Mouse (Mus musculus) testis, postnatal 14 days (tissue): ENCODE measurements at regions not wholly inside any gene's neighbourhood (a gene's known extent, or its start where the extent isn't known, plus 50 kb on each side); places are given as distances from the start of the nearest gene placed in this dataset.

Experiments used
- DNase-seq: peaks from one replicate; pipeline ENCODE4 v3.0.0; 2021; ENCODE audit warnings: low spot score

GRCm38 (mm10) chr3:52429014-52429589, 161.0 kb downstream of the Foxo1 start:
- no peak for DNase-seq

DNA sequence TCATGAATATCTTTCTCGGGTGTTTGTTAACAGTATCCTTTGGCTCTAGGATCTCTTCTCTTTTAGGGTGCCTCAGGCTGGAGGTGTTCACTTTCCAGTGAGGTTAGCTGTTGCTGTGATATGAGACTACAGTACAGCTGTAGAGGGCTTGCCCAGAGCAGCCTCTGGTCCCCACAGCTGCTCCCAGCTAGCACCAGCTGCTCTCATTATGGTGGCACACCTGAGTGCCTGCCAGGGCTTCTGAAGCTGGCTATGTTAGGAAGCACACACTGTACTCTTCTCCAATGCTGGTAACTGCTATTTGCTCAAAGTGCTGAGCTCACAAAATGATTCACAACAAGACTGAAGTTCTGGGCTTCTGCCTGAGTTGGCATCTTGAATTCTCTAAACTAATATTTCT, 154.7 kb downstream of the Foxo1 start:
- no peak for DNase-seq

GRCm38 (mm10) chr3:52416261-52416660, 148.1 kb downstream of the Foxo1 start:
- DNase-seq = no peak

DNA sequence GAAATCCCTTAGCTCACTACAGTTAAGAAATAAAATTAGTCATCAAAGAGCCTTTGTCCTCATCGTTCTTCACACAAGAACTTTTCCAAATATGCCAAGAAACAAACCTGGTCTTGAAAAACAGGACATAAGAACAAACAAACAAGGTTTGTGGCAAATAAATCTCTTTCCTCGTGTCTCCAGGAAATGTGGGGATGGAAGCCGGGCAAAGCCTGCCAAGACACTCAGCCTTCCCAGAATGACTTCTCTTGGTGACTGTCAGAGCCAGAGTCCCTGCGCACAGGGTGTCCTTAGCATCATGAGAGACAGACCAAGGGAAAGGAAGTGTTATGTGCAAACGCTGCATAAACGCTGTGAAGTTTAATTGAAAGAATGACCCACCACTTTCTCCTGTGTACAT, 147.2 kb downstream of the Foxo1 start:
- no peak for DNase-seq

DNA sequence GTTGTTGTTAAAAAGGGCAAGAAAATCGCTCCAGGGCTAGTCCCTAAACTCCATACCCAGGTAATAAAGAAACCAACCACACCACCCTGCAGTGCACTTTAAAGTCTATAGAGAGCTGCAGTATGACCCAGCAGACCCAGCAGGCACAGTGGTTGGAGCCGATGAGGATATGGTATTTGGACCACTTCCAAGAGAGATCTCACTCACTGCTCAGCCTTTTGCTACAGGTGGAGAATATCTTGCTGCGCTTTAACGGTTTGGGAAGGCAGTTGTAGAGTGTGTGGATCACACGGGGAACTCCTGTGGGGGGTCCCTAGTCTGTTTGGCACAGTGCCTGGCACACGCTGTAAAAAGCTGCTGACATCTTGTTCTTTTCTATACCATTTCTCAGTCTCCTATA, 145.9 kb downstream of the Foxo1 start:
- DNase-seq = no peak

GRCm38 (mm10) chr3:52413187-52413746, 145.1 kb downstream of the Foxo1 start:
- no peak for DNase-seq

DNA sequence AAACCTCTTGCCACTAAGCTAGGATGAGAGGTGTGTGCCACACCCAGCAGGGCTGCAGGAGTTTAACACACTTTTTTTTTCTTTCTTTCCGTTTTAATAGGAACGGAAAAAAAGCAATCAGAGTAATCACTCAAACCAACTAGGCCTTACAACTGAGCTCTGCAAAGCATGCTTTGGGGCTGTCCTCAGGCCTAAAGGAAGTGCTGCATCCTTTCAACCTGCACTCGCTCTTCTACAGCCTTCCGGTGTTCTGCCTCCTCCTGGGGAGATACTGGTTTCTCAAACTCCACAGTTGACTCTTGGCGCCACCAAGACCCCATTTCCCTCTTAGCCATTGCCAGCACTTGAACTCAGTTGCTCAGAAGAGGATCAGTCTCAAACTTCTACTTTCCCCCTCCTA, 143.2 kb downstream of the Foxo1 start:
- no peak for DNase-seq

DNA sequence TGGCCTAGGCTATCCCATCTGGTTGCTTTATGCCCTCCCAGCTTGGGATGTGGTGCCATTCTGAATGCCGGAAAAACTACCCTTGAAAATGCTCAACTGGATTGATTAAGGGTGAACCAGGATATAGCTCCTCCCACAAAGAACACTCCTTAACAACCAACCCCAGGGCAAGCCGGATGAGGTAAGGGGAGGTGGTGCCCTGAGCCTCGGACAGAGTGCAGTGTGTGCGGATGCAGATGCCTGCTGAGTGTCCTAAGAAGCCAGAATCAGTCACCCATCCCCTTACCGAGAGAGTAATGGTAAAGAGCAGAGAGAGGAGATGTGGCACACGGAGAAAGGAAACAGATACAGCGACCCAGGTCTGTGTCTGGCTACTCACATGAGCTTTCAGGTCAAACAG, 141.3 kb downstream of the Foxo1 start:
- DNase-seq = no peak

DNA sequence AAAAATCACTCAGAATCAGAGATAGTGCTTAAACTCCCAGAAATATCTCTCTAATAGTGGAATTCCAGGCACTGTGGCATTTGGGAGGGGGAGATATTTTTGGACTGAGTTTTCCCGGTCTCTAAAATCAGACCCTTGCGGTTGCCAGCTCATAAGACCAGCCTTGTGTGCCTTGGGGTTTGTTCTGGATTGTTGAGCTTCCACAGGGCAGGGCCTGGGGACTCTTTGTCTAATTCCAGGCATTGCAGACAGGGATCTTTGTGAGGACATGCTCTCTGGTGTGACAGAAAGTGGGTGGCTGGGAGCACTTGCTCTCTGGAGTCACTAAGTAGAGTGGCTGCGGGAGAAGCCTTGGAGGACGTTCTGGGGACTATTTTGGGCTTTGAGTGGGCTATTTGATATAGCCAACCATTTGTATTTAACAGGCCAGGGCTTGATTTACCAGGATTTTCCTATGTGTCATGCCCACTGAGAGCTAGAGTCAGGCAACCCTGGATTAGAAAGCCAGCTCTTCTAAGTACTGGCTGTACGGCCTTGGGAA, 138.7 kb downstream of the Foxo1 start:
- no peak for DNase-seq

- DNase-seq = no peak
Measured at GRCm38 (mm10) chr3:52404636-52405035, 136.5 kb downstream of the Foxo1 start.

DNA sequence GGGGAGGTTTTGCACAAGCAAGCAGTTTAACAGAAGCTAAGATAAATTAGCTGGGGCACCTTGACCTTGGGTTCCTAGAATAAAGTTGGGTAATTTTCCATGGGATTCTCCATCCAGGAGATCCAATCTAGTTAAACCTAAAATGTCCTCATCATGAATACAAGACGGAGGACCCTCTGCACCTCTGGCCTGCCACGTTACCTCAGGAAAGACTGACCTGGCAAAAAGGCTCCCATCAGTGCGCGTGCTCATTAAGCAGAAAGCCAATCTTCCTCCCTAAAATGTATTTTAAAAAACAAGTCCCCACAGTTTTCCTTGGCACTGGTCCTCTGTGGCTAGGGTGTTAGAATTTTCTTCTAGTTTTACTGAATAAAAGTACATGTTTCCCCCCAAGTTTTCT, 134.9 kb downstream of the Foxo1 start:
- DNase-seq = no peak
